Mouse (Mus musculus) mature B cell (primary cell): Measurements from ENCODE around the gene Gm17689.

Source experiments
- in situ Hi-C: fragments of 300-500 bp; cut with MboI; formaldehyde crosslinking; loops from 2 replicates; pipeline ENCODE4 v1.14.3; 2019

Gm17689 gene

GRCm38 (mm10) chr9:36582535-36582934 lies at the start of gene Gm17689:
TSS of gene Gm17689 (minus strand) at chr9:36582635.
- in situ Hi-C loops = no loop called here

- in situ Hi-C loops = no loop called here
Measured at GRCm38 (mm10) chr9:36541863-36542262, 40.6 kb downstream of the Gm17689 start, which contains the start of gene Gm5615. TSS of gene Gm5615 (minus strand) at chr9:36541963.
